Mouse (Mus musculus): Measurements from ENCODE around the gene Gtf3c2. TPM values are rescaled to one million over a fixed set of nuclear protein-coding genes. Genes with fewer than 3 reads are reported as not detected.
A peak's percentile ranks its signal among the peaks of the same experiment; 100 is the strongest.

Gtf3c2 gene
- polyA plus RNA-seq, 1 experiment from 2014 or later, result 78.1 TPM

DNA sequence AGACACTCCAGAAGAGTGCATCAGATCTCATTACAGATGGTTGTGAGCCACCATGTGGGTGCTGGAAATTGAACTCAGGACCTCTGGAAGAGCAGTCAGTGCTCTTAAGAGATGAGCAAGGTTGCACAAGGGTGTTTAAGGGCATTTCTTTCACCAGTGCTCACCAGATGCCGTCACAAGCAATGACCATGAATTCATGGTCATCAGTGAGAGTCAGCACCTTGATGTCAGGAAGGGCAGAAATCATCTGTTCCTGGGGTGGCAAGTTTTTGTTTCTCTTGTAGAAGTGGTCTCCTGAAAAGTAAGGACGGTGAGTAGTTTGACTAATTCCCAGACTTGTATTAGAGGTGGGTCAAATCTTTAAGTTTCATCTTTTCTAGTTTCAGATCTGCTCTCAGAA lies 23.9 kb upstream of the Gtf3c2 start:
- peaks cover 74% of the 10 kb centered on the region for H3K36me3 ChIP-seq

DNA sequence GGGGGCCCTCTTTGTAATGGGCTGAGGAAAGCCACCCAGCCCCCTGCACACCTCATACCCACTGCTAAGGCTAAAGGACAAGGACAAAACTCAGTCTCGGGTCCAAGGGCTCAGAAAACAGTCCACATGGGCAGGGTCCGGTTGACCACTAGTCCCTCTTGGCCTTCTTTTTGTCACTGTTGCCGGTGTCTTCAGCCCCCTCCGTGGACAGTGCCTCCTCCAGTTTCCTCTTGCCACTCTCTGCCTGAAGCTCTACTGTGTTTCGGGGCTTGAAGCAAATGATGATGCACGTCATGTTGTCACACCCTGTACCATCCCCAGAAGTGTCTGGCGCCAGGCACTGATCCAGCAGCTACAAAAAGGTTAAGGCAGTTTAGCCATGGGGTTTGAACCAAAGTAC lies 23.0 kb upstream of the Gtf3c2 start:
- 82% methylated on average over 7 of the region's 7 CpGs for WGBS
- ATAC-seq, result no peak
- Histone ChIP-seq H3K27me3 (no peaks in the 10 kb centered on the region), H3K9me3 (peaks cover 5% of the 10 kb centered on the region), H3K4me3 (replicated peaks) (peak overlapping the region; percentile 73), H3K4me1 (replicated peaks) (peaks cover 24% of the 10 kb centered on the region), H3K27ac (peak overlapping the region; percentile 79), H3K9ac (replicated peaks) (peak overlapping the region; percentile 44; the same call in 1 of the 2 replicates), H3K36me3 (peaks cover 78% of the 10 kb centered on the region), H3K4me2 (replicated peaks) (peak overlapping the region; percentile 92)

More for the DNA sequence above, 23.9 kb upstream of the Gtf3c2 start:
- H3K27me3 ChIP-seq, result no peaks in the 10 kb centered on the region
- H3K9me3 ChIP-seq, result peaks cover 5% of the 10 kb centered on the region
- no peak for ATAC-seq
- peaks cover 24% of the 10 kb centered on the region for H3K4me1 ChIP-seq (replicated peaks)
- H3K9ac ChIP-seq (replicated peaks), result no peak overlapping the region
- 86% methylated on average over 2 of the region's 2 CpGs for WGBS
- H3K27ac ChIP-seq, result no peak overlapping the region
- H3K4me3 ChIP-seq (replicated peaks), result no peak overlapping the region
- H3K4me2 ChIP-seq (replicated peaks), result no peak overlapping the region

DNA sequence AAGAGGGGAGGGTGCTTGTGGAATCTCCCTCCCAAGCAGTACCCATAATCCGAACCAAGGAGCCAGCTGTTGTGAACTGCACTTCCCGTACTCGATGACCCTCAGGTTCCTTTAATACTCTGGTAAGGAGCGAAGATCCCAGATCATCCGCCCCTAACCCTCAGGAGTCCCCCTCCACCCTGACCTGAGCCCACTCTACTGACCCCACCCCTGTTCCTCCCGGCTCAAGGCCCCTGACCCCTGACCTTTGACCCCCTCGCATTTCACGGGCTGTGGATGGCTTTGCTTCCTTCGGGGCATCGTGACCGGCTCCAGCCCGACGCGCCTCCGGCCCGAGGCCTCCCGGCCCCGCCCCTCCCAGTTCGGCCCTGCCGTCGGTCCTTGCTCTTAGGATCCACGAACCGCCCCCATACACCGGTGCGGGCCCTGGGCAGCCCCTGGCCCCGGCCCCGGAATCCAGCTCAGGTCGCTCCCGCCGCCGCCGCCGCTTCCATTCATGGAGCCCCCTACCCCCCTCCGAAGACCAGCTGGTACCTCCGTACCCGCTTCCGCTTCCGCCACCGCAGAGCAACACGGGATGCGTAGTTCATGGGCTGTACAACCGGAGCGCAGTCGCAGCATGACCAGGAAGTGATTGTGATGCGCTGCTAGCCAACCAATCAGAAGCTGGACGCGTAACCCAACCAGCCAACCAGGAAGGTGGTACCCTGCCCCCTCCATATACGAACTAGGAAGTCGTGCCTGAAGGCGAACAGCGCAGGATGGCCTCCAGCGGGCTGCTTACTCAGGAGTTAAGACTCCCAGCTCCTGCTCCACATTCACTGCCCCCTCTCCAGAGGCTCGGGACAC lies 22.0 kb upstream of the Gtf3c2 start, which contains the start of gene Zfp513:
TSS of gene Zfp513 (minus strand) at position 562 of the 849 bp plus-strand sequence.
- Histone ChIP-seq H3K4me3 (replicated peaks) (peak within 1 kb of the TSS; percentile 73), H3K9me3 (peaks cover 5% of the 10 kb centered on the region), H3K36me3 (peaks cover 78% of the 10 kb centered on the region), H3K9ac (replicated peaks) (peak within 1 kb of the TSS; percentile 89), H3K4me2 (replicated peaks) (peak within 1 kb of the TSS; percentile 92), H3K4me1 (replicated peaks) (peaks cover 24% of the 10 kb centered on the region), H3K27me3 (no peaks in the 10 kb centered on the region), H3K27ac (peak within 1 kb of the TSS; percentile 82)
- ATAC-seq, result peak; percentile 98
- under 1% methylated on average over 53 of the region's 53 CpGs for WGBS

DNA sequence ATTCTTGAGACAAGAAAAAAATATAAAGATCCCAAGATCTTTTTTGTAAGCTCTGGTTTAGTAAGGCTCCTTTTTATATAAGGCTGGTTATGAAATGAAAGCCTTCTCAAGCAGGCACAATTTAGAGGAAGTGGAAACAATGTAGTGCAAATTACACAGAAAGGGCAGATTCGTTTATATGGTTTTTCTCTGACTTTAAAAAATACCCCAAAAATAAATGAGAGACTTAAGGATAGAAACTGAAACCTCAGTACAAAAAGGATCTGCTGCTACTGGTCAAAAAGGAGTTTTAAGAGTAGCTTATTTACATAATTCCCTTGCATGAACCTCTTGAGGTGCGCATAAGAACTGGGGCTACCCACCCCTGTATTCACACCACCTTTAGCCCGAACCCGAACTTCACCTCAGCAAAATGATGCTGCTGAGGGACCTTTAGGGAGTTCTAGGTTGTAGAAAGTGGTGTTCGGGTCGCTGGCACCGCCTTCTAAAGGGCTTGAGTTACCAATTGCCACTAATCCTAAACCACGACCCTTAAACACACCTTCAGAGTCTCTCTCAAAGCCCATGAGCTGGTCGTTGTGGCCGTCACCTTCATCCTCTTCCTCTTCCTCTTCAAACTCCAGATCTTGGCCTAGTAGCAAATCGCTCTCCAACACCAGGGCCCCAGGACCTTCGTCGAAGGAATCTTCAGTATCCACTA lies 21.2 kb upstream of the Gtf3c2 start:
- peak overlapping the region; percentile 73 for H3K4me3 ChIP-seq (replicated peaks)
- no peak for ATAC-seq
- no peaks in the 10 kb centered on the region for H3K27me3 ChIP-seq
- WGBS, result 21% methylated on average over 13 of the region's 13 CpGs
- peaks cover 24% of the 10 kb centered on the region for H3K4me1 ChIP-seq (replicated peaks)
- H3K4me2 ChIP-seq (replicated peaks), result peak overlapping the region; percentile 92
- H3K9me3 ChIP-seq, result peaks cover 5% of the 10 kb centered on the region
- H3K27ac ChIP-seq, result peak overlapping the region; percentile 82
- H3K36me3 ChIP-seq, result peaks cover 80% of the 10 kb centered on the region
- H3K9ac ChIP-seq (replicated peaks), result peak overlapping the region; percentile 89

DNA sequence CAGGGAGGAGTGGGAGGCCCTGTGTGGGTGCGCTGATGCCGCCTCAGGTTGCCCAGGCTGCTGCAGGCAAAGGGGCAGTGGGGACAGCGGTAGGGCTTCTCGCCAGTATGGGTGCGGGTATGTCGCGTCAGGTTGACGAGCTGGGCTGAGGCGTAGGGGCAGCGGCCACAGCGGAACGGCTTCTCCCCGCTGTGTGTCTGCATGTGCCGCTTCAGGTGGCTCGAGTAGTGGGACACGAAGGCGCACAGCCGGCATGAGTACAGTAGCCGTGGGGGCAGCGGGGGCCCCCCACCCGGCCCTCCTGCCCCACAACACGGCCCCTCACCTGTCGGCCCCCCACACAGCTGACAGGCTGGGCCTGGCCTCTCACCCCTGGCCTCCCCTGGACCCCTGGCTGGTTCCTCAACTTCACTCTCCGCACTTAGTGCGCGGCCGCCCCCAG lies 20.4 kb upstream of the Gtf3c2 start:
- H3K4me2 ChIP-seq (replicated peaks), result peak overlapping the region; percentile 92

DNA sequence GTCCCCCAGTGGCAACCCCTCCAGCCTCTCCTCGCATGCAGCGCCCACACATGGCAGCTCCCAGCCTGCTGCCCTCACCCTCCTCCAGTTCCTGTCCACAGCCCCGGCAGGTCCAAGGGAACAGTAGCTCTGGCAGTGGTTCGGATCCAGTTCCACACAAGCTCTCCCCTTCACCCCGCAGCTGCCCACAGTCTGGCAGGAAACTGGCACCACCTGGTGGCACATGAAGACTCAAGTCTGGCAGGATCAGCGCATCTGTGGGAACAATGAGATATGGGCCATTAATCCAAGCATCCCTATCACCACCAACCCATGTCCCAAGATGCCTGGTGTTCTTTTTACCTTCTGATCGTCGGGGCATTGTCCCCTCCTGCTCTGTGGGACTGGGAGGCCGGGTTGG lies 19.9 kb upstream of the Gtf3c2 start:
- Histone ChIP-seq H3K27ac (no peak overlapping the region), H3K4me2 (replicated peaks) (no peak overlapping the region), H3K4me3 (replicated peaks) (peak overlapping the region; percentile 73; the same call in 1 of the 2 replicates), H3K36me3 (peaks cover 81% of the 10 kb centered on the region), H3K9ac (replicated peaks) (no peak overlapping the region), H3K9me3 (peaks cover 5% of the 10 kb centered on the region), H3K4me1 (replicated peaks) (peaks cover 24% of the 10 kb centered on the region), H3K27me3 (no peaks in the 10 kb centered on the region)
- no peak for ATAC-seq
- 89% methylated on average over 9 of the region's 9 CpGs for WGBS

More for the DNA sequence above, 20.4 kb upstream of the Gtf3c2 start:
- Histone ChIP-seq H3K27me3 (no peaks in the 10 kb centered on the region), H3K36me3 (peaks cover 81% of the 10 kb centered on the region), H3K4me1 (replicated peaks) (peaks cover 24% of the 10 kb centered on the region), H3K9ac (replicated peaks) (no peak overlapping the region; the same call in 1 of the 2 replicates), H3K9me3 (peaks cover 5% of the 10 kb centered on the region), H3K4me3 (replicated peaks) (peak overlapping the region; percentile 73), H3K27ac (no peak overlapping the region)
- ATAC-seq, result no peak
- WGBS, result 88% methylated on average over 27 of the region's 27 CpGs

DNA sequence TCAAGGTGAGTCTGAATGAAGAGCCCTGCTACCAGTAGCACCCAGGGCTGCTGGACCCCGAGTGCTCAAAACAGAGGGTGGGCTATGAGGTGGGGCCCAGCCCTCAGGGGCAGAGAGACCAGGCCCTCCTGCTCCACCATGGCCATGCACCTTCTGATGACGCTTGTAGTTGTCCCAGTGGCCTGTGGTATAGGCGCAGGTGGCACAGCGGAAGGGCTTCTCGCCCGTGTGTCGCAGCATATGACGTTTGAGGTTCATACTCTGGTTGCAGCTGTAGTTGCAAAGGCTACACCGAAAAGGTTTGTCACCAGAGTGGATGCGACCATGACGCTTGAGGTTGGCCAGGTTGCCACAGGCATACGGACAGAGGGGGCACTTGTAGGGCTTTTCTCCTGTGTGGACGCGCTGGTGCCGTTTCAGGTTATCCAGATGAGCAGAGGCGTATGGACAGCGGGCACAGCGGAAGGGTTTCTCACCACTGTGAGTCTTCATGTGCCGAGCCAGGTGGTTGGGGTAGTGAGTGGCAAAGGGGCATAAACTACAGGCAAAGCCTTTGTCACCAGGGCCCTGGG lies 19.5 kb upstream of the Gtf3c2 start:
- H3K4me1 ChIP-seq (replicated peaks), result peaks cover 28% of the 10 kb centered on the region
- peaks cover 81% of the 10 kb centered on the region for H3K36me3 ChIP-seq
- no peak overlapping the region for H3K4me3 ChIP-seq (replicated peaks)
- H3K9ac ChIP-seq (replicated peaks), result no peak overlapping the region
- H3K9me3 ChIP-seq, result peaks cover 5% of the 10 kb centered on the region
- 93% methylated on average over 19 of the region's 19 CpGs for WGBS
- H3K27me3 ChIP-seq, result no peaks in the 10 kb centered on the region
- no peak for ATAC-seq
- H3K27ac ChIP-seq, result no peak overlapping the region
- no peak overlapping the region for H3K4me2 ChIP-seq (replicated peaks)

DNA sequence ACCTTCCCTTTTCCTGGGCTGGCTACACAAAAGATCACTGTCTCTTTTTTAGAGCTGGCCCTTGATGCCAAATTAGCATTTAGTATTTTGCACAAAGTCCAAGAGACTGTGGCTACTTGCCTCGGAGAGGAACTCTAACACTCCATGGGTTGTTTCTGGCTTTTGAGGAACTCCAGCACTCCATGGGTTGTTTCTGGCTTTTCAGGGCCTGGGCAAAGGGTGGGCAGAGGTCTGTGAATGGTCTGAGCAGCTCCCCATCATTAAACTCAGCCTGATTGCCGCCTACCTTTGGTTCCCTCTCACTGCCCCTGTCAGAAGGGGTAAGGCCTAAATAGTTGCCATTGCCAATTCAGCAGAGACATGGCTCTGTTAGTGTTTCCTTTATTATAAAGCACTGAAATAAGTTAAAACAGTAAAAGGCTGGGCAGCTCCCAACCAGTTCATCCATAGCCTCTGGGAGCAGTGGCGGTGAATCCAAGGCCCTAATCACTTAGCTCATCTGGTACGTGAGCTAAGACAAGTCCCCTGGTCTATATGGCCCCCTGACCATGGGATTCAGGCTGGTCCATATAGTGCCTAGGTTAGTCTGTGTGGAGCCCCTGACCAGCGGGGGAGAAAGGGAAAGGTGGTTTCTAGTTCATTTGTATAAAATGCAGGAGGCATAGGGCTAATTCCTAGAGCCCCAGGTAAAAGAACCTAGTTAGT lies 18.8 kb upstream of the Gtf3c2 start:
- WGBS, result 87% methylated on average over 5 of the region's 5 CpGs
- H3K4me2 ChIP-seq (replicated peaks), result no peak overlapping the region
- H3K9me3 ChIP-seq, result peaks cover 5% of the 10 kb centered on the region
- H3K4me3 ChIP-seq (replicated peaks), result no peak overlapping the region
- no peak for ATAC-seq
- H3K27ac ChIP-seq, result no peak overlapping the region
- no peaks in the 10 kb centered on the region for H3K27me3 ChIP-seq
- H3K36me3 ChIP-seq, result peaks cover 74% of the 10 kb centered on the region
- no peak overlapping the region for H3K9ac ChIP-seq (replicated peaks)
- peaks cover 34% of the 10 kb centered on the region for H3K4me1 ChIP-seq (replicated peaks)

DNA sequence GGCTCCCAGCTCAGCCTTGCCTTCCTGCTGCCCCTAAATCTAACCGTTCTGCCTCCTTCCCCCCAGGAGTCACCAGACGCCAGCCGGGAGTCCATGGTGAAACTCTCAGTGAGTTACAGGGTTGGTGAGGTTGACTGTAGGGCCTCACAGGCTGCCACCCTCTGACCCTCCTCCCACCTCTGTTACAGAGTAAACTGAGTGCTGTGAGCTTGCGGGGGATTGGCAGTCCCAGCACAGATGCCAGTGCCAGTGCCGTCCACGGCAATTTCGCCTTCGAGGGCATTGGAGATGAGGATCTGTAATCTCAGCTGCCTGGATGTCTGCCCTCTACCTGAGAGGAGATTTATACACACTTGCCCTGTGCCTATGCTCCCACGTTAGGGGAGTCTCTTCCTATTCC lies 18.2 kb upstream of the Gtf3c2 start:
- H3K9ac ChIP-seq (replicated peaks), result no peak overlapping the region
- peaks cover 68% of the 10 kb centered on the region for H3K36me3 ChIP-seq
- H3K4me2 ChIP-seq (replicated peaks), result no peak overlapping the region
- no peak overlapping the region for H3K4me3 ChIP-seq (replicated peaks)
- peaks cover 35% of the 10 kb centered on the region for H3K4me1 ChIP-seq (replicated peaks)
- no peak overlapping the region for H3K27ac ChIP-seq
- 83% methylated on average over 9 of the region's 9 CpGs for WGBS
- H3K27me3 ChIP-seq, result no peaks in the 10 kb centered on the region
- peaks cover 5% of the 10 kb centered on the region for H3K9me3 ChIP-seq
- ATAC-seq, result no peak

DNA sequence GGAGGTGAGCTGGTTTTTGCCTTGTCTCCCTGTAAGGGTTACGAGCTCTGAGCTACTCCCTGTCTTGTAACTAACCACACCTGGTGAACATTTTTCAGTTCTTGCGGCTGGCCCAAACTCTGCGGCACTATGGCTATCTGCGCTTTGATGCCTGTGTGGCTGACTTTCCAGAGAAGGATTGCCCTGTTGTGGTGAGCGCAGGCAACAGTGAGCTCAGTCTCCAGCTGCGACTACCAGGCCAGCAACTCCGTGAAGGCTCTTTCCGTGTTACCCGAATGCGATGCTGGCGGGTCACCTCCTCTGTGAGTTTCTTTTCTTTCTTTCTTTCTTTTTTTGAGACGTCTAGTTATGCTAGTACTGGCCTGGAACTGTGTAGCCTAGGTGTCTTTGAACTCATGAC lies 17.1 kb upstream of the Gtf3c2 start:
- no peak for ATAC-seq
- 90% methylated on average over 12 of the region's 12 CpGs for WGBS
- Histone ChIP-seq H3K4me3 (replicated peaks) (no peak overlapping the region), H3K27ac (no peak overlapping the region), H3K9ac (replicated peaks) (no peak overlapping the region), H3K36me3 (peaks cover 62% of the 10 kb centered on the region), H3K4me1 (replicated peaks) (peaks cover 32% of the 10 kb centered on the region), H3K9me3 (peaks cover 5% of the 10 kb centered on the region), H3K27me3 (no peaks in the 10 kb centered on the region), H3K4me2 (replicated peaks) (no peak overlapping the region)

DNA sequence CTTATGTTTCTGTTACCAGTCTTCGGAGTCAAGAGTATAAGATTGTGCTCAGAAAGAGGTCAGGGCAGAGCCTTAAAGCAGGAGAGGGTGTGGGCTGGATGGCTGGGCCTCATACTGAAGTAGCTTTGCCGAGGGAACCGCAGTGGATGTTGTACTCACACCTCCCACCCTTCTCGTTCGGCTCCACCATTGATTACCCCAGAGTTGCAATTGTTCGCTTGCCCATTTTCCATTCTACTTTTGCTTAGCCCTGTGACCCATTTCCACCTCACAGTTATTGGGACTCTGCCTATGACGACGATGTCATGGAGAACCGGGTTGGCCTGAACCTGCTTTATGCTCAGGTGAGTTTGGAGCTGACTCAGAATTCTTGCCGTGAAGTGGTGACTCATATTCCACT lies 16.3 kb upstream of the Gtf3c2 start:
- Histone ChIP-seq H3K4me3 (replicated peaks) (no peak overlapping the region), H3K36me3 (peaks cover 63% of the 10 kb centered on the region), H3K9me3 (peaks cover 5% of the 10 kb centered on the region), H3K4me1 (replicated peaks) (peaks cover 36% of the 10 kb centered on the region), H3K4me2 (replicated peaks) (no peak overlapping the region), H3K27ac (no peak overlapping the region), H3K27me3 (no peaks in the 10 kb centered on the region), H3K9ac (replicated peaks) (no peak overlapping the region)
- no peak for ATAC-seq
- WGBS, result 93% methylated on average over 10 of the region's 10 CpGs

All from midbrain, embryonic 13.5 days (tissue).